ENCODE assay signal across 15 mouse cellular contexts in the genomic region with DNA sequence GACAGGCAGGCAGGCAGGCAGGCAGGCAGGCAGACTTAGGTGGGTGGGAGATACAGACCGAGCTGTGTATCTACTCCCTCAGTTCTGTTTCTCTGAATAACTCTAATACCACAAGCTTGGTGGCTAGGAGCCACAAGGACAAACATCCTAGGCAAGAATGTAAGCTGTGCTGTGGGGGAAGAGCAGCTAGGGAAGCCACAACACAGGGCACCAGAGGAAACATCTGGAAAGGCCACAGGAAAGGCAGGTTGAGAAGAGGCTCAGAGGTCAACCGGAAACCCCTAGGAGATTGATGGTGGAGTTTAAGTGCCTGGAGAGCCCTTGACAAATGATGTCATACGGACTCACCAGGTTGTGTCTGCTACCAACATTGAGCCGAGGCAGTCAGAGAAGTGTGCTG. TPM values are rescaled to one million over a fixed set of nuclear protein-coding genes. Genes with fewer than 3 reads are reported as not detected.
DNase-seq lines count a peak whose midpoint lies in the region; ATAC-seq and TF ChIP-seq lines count a peak whose summit lies in the region.
"Had no signal": no experiment of that assay in that cellular context is flagged by ENCODE, and none has a peak within 500 bp of the region (broad histone marks: within the 10 kb centered on the region; RNA-seq: fewer than 3 reads in every experiment).

No protein-coding gene starts in this region.

- H3K4me1 ChIP-seq in heart, embryonic 15.5 days (replicated peaks) = no peaks in the 10 kb centered on the region
- H3K4me1 ChIP-seq in heart, embryonic 12.5 days (replicated peaks) = peaks cover 7% of the 10 kb centered on the region; the same call in 1 of the 2 replicates
- no peaks in the 10 kb centered on the region for H3K4me1 ChIP-seq in lung, adult 2 months (ENCODE audit: control insufficient read depth, insufficient read depth, low read length)
- H3K4me1 ChIP-seq: forebrain, embryonic 13.5 days; liver, embryonic 13.5 days had no signal

- WGBS in heart, embryonic 15.5 days = 42% methylated on average over 4 of the region's 4 CpGs
- WGBS in heart, embryonic 12.5 days = 42% methylated on average over 4 of the region's 4 CpGs
- WGBS in lung, adult 2 months = 19% methylated on average over 4 of the region's 4 CpGs

- H3K9ac ChIP-seq in heart, embryonic 15.5 days = no peak overlapping the region
- H3K9ac ChIP-seq in heart, embryonic 12.5 days = no peak overlapping the region
- H3K9ac ChIP-seq: forebrain, embryonic 13.5 days; liver, embryonic 13.5 days had no signal

- no peaks in the 10 kb centered on the region for H3K36me3 ChIP-seq in heart, embryonic 15.5 days
- H3K36me3 ChIP-seq in heart, embryonic 12.5 days = no peaks in the 10 kb centered on the region
- H3K36me3 ChIP-seq: liver, embryonic 13.5 days had no signal

- no peak overlapping the region for H3K27ac ChIP-seq in heart, embryonic 15.5 days
- no peak overlapping the region for H3K27ac ChIP-seq in heart, embryonic 12.5 days (ENCODE audit: poor library complexity, severe bottlenecking)
- H3K27ac ChIP-seq: forebrain, embryonic 13.5 days; liver, embryonic 13.5 days had no signal

- DNase-seq in lung, adult 2 months = no peak
- no peak for DNase-seq in lung, adult 18-20 months
- DNase-seq in lung, postnatal 36 days = peak; percentile 21
- no peak for DNase-seq in frontal cortex, postnatal 14 days (ENCODE audit: low spot score in 2 of 2)
- DNase-seq: cerebellum, postnatal 10 days; heart, adult 18-20 months; heart, postnatal 4 days; liver, embryonic 13.5 days had no signal

- no peaks in the 10 kb centered on the region for H3K9me3 ChIP-seq in heart, embryonic 15.5 days (replicated peaks)
- no peaks in the 10 kb centered on the region for H3K9me3 ChIP-seq in heart, embryonic 12.5 days (replicated peaks)
- H3K9me3 ChIP-seq: forebrain, embryonic 13.5 days; liver, embryonic 13.5 days had no signal

- no peak overlapping the region for H3K4me2 ChIP-seq in heart, embryonic 15.5 days
- no peak overlapping the region for H3K4me2 ChIP-seq in heart, embryonic 12.5 days
- H3K4me2 ChIP-seq: forebrain, embryonic 13.5 days; liver, embryonic 13.5 days; midbrain, embryonic 11.5 days had no signal

- TF ChIP-seq CTCF in lung, adult 2 months (IDR thresholded peaks at IDR 0.05; ENCODE audit: insufficient read depth, low read length) = no peak

- H3K4me3 ChIP-seq in heart, embryonic 15.5 days = no peak overlapping the region
- no peak overlapping the region for H3K4me3 ChIP-seq in heart, embryonic 12.5 days
- H3K4me3 ChIP-seq in lung, adult 2 months (replicated peaks; ENCODE audit: extremely low read depth, low read depth, low read length) = peak overlapping the region; percentile 19
- H3K4me3 ChIP-seq: forebrain, embryonic 13.5 days; liver, embryonic 13.5 days; myocyte had no signal

- H3K27me3 ChIP-seq in heart, embryonic 15.5 days = no peaks in the 10 kb centered on the region
- 0 out of 2 replicates have a peak, but pooled peaks cover 2% of the 10 kb centered on the region for H3K27me3 ChIP-seq in heart, embryonic 12.5 days (replicated peaks)
- H3K27me3 ChIP-seq: CH12.LX; forebrain, embryonic 13.5 days; liver, embryonic 13.5 days had no signal

- TF ChIP-seq POLR2A in lung, adult 2 months (IDR thresholded peaks at IDR 0.05; ENCODE audit: borderline replicate concordance, extremely low read depth, low read depth, low read length) = no peak

- 0 out of 2 replicates have a peak, but pooled peaks have one; percentile 10 for ATAC-seq in heart, embryonic 15.5 days (replicated peaks; ENCODE audit: insufficient number of reproducible peaks, insufficient read depth, low FRiP score, low read depth)
- ATAC-seq in heart, embryonic 12.5 days (ENCODE audit: insufficient number of reproducible peaks, low FRiP score) = no peak
- peak; percentile 71 for ATAC-seq in granulocyte monocyte progenitor cell, adult 5-6 weeks (replicated peaks; ENCODE audit: poor library complexity, severe bottlenecking)
- ATAC-seq: forebrain, embryonic 13.5 days had no signal

RNA-seq across cellular contexts. Expression of a gene that starts 16.4 kb away (rescaled TPM):
- 1.1 and 1.5 TPM in 2 replicates for polyA plus RNA-seq in heart, embryonic 15.5 days (2015; fragmentation: Nextera tagmentation; extraction: Ambion mirVana)
- polyA plus RNA-seq in heart, embryonic 12.5 days (2016; fragmentation: Nextera tagmentation; extraction: Ambion mirVana) = 0.88 and 1.4 TPM in 2 replicates
- 19.8 and 20.8 TPM in 2 replicates for polyA plus RNA-seq in lung, adult 2 months (2012; rRNA removed)
- total RNA-seq in granulocyte monocyte progenitor cell, adult 5-6 weeks (2014; fragmentation: Nextera tagmentation) = 1.5 and 2.9 TPM in 2 replicates
- 2.5 and 4.7 TPM in 2 replicates for total RNA-seq in granulocyte monocyte progenitor cell, adult 5-6 weeks (2017)
